Mouse (Mus musculus) ES-CJ7 (cell line): Measurements from ENCODE around the gene Ly6g5c.

Experiments used
- DNase-seq: peaks from one replicate; pipeline ENCODE4 v3.0.0; 2011; ENCODE audit warnings: low read depth, low spot score

Gene Ly6g5c

GRCm38 (mm10) chr17:35140490-35140996 is 32.5 kb downstream of the Ly6g5c start:
- DNase-seq, result no peak

GRCm38 (mm10) chr17:35141971-35142370 is 33.9 kb downstream of the Ly6g5c start:
- DNase-seq, result no peak

GRCm38 (mm10) chr17:35146139-35146538 is 38.1 kb downstream of the Ly6g5c start:
- DNase-seq, result no peak

GRCm38 (mm10) chr17:35147348-35147747 is 39.3 kb downstream of the Ly6g5c start:
- DNase-seq, result no peak

GRCm38 (mm10) chr17:35147922-35148639 is 40.0 kb downstream of the Ly6g5c start:
- no peak for DNase-seq

GRCm38 (mm10) chr17:35152121-35152520 is 44.0 kb downstream of the Ly6g5c start:
- no peak for DNase-seq

GRCm38 (mm10) chr17:35153077-35153476 is 45.0 kb downstream of the Ly6g5c start:
- no peak for DNase-seq

- DNase-seq, result no peak
These were observed 45.9 kb downstream of the Ly6g5c start for GRCm38 (mm10) chr17:35153931-35154330.

- DNase-seq, result no peak
These were observed 46.5 kb downstream of the Ly6g5c start for GRCm38 (mm10) chr17:35154616-35155015.

- DNase-seq, result no peak
These were observed 47.4 kb downstream of the Ly6g5c start for GRCm38 (mm10) chr17:35155451-35155850.

- no peak for DNase-seq
These were observed 48.6 kb downstream of the Ly6g5c start for GRCm38 (mm10) chr17:35156461-35157200.

- DNase-seq, result no peak
These were observed 49.2 kb downstream of the Ly6g5c start for GRCm38 (mm10) chr17:35157254-35157653.

- no peak for DNase-seq
These were observed 49.6 kb downstream of the Ly6g5c start for GRCm38 (mm10) chr17:35157661-35158175.

- DNase-seq, result no peak
These were observed 50.9 kb downstream of the Ly6g5c start for GRCm38 (mm10) chr17:35158850-35159593.

GRCm38 (mm10) chr17:35159638-35160037 is 51.6 kb downstream of the Ly6g5c start:
- DNase-seq, result no peak

- DNase-seq, result no peak
These were observed 53.3 kb downstream of the Ly6g5c start for GRCm38 (mm10) chr17:35161421-35161820.
